Mouse (Mus musculus): ENCODE measurements at regions not wholly inside any gene's neighbourhood (a gene's known extent, or its start where the extent isn't known, plus 50 kb on each side); places are given as distances from the start of the nearest gene placed in this dataset.

- no peak for DNase-seq (ENCODE audit: extremely low spot score, low spot score)
Observed at GRCm38 (mm10) chr4:105911678-105912077, 122.0 kb downstream of the Gm12728 start.

- DNase-seq (ENCODE audit: extremely low spot score, low spot score) = no peak
Observed at GRCm38 (mm10) chr4:105912296-105912695, 122.6 kb downstream of the Gm12728 start.

DNA sequence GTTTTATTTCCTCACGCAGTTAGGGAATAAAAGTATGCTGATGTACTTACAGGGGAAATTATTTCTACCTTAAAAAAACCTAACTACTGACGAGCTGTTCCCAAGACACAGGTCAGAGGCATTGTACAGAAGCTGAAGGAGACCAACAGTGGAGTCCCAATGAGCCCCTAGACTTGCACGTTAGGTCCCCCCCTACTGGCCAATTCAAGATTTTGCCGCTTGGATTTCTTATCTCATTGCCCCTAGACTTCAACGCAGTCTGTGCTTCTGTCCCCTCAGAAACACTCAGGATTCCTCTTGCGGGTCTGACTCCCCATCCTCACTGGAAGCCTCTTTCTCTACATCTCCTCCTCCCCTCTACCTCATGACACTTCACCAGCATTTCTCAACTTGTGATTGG, 125.3 kb downstream of the Gm12728 start:
- DNase-seq (ENCODE audit: extremely low spot score, low spot score) = no peak

- no peak for DNase-seq (ENCODE audit: extremely low spot score, low spot score)
Observed at GRCm38 (mm10) chr4:105916229-105916628, 126.6 kb downstream of the Gm12728 start.

DNA sequence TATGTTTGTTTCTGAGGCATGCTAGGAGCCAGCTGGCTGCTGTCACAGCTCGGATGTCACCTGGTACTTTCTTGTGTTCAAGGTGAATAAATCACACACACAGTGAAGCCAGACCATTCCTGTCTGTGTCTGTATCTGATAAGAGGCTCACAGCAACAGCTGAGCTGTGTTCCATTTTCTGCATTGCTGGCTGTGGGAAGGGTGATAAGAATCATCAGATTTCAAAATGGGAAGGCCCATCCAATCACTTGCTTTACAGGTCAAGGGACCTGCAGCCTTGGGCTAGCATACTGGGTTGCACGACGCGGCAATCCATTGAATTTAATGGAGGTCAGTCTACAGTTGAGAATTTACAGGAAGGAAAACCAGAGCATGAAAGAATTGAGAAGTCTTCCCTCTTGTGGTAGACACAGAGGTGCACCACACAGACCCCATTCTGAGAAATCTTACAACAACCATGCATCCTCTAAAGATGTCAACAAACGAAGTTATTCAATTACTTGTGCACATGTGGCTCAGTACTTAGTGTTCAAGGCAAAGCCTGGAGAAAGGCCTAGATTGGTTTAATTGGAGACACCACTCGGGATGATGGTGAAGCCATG, 135.2 kb downstream of the Gm12728 start:
- no peak for DNase-seq (ENCODE audit: extremely low spot score, low spot score)

GRCm38 (mm10) chr4:105925506-105925905, 135.8 kb downstream of the Gm12728 start:
- DNase-seq (ENCODE audit: extremely low spot score, low spot score) = no peak

GRCm38 (mm10) chr4:105929658-105930057, 140.0 kb downstream of the Gm12728 start:
- no peak for DNase-seq (ENCODE audit: extremely low spot score, low spot score)

GRCm38 (mm10) chr4:105934971-105935370, 145.3 kb downstream of the Gm12728 start:
- no peak for DNase-seq (ENCODE audit: extremely low spot score, low spot score)

- no peak for DNase-seq (ENCODE audit: extremely low spot score, low spot score)
Observed at GRCm38 (mm10) chr4:105936755-105937514, 147.3 kb downstream of the Gm12728 start.

DNA sequence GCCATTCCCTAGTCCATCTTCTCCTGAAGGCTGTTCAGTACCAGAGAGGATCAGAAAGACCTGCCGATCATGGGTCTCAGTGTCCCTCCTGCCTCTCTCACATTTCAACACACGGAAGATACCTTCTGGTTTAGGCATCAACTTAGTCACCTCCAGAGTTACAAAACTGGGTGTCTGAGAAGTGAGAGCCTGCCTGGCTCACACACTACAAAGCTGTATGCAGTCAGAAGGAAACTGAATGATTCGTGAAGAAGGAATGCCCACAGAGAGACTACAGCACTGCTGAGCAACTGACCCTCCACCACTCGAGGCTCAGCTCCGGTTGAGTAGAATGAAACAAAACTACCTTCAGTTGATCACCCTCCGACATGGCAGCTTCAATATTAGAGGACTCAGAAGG, 147.9 kb downstream of the Gm12728 start:
- no peak for DNase-seq (ENCODE audit: extremely low spot score, low spot score)

- no peak for DNase-seq (ENCODE audit: extremely low spot score, low spot score)
Observed at GRCm38 (mm10) chr4:105938886-105939285, 149.2 kb downstream of the Gm12728 start.

GRCm38 (mm10) chr4:105939636-105940199, 150.0 kb downstream of the Gm12728 start:
- peak; percentile 21 for DNase-seq (ENCODE audit: extremely low spot score, low spot score)

DNA sequence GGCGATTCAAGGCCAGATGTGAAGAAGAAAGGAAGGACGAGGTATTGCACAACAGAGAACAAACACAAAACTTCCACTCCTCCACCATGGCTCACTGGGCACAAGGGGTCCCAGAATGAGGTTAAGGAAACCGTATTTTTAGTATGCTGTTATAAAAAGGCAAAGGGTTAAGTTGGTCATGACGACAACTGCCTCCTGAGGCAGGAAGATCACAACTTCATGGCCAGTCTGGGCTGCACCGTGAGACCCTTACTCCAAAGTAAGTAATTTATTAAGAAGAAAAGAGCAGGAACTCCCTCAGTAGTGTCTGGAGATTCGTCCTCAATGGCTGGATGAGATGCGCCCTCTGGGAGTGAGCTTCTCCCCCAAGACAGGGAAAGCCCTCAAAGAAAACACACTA, 151.2 kb downstream of the Gm12728 start:
- no peak for DNase-seq (ENCODE audit: extremely low spot score, low spot score)

GRCm38 (mm10) chr4:105941785-105942184, 152.1 kb downstream of the Gm12728 start:
- DNase-seq (ENCODE audit: extremely low spot score, low spot score) = peak; percentile 65

- DNase-seq (ENCODE audit: extremely low spot score, low spot score) = no peak
Observed at GRCm38 (mm10) chr4:105944962-105945361, 155.3 kb downstream of the Gm12728 start.

- DNase-seq (ENCODE audit: extremely low spot score, low spot score) = no peak
Observed at GRCm38 (mm10) chr4:105945921-105946320, 156.3 kb downstream of the Gm12728 start.

- no peak for DNase-seq (ENCODE audit: extremely low spot score, low spot score)
Observed at GRCm38 (mm10) chr4:105948326-105948725, 158.7 kb downstream of the Gm12728 start.

- DNase-seq (ENCODE audit: extremely low spot score, low spot score) = no peak
Observed at GRCm38 (mm10) chr4:105952406-105952805, 162.7 kb downstream of the Gm12728 start.

- no peak for DNase-seq (ENCODE audit: extremely low spot score, low spot score)
Observed at GRCm38 (mm10) chr4:105956516-105956915, 166.8 kb downstream of the Gm12728 start.

DNA sequence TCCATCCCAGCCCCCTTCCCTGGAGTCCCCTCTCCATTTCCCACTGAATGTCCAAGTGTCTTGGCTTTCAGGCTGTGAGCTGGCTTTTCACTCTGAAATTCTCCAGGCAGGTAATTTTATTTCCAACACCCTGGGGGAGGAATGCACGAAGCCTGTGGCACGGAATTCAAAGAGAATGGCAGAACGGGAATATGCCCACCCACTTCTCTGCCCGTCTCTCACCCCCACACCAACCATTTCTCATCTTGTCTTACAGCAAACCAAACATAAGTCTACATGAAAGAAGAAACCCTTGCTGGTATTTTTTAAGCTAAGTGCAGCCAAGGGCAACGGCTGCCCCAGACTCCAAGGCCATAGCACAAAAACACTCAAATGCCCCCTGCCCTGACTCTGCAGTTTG, 168.7 kb downstream of the Gm12728 start:
- no peak for DNase-seq (ENCODE audit: extremely low spot score, low spot score)

DNA sequence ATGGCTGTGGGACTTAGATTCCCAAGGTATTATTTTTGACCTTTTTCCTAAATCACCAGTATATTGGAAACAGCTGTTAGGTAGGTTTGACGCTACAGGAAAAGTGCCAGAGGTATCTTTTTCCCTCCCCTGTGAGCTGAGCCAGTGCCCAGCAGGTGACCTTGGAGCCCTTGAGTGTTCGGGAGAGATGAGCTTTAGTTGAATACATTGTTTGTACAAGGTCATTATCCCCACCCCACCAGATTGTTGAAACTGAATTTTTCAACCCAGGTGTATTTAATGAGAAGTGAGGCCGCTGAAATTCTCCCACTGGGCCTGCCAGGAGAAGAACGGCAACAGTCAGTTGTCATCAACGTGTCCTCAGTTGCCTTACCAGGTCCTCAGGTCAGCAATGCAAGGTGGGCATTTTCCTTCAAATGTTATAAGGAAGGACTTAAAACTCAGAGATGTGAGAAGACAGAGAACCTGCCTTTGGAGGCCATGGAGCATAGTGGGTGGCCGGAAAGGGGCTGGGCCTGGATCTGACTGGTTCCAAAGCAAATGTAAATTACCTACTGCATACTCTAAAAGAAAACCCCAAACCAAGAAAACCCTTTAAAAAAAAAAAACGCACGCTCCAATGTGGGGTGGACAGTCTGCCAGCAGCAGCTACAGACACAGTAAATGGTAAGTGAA, 172.2 kb downstream of the Gm12728 start:
- no peak for DNase-seq (ENCODE audit: extremely low spot score, low spot score)

- no peak for DNase-seq (ENCODE audit: extremely low spot score, low spot score)
Observed at GRCm38 (mm10) chr4:105962542-105962941, 172.9 kb downstream of the Gm12728 start.

Measured in neural tube, embryonic 10.5 days (tissue).